Mouse (Mus musculus) midbrain, embryonic 11.5 days (tissue): ENCODE results near the gene Sbf2. TPM values are rescaled to one million over a fixed set of nuclear protein-coding genes. Genes with fewer than 3 reads are reported as not detected.

Experiments
- ATAC-seq: fragments of 200-750 bp; cut with Nextera tagmentation; 2 replicates; pipeline ENCODE4 v1.8.0; 2017; ENCODE audit warnings: moderate TSS enrichment, moderate library complexity; ENCODE audit not compliant: low FRiP score
- DNase-seq: peaks from one replicate; pipeline ENCODE4 v3.0.0; 2015; ENCODE audit warnings: low spot score; ENCODE audit errors: missing footprints
- H3K27ac ChIP-seq: fragments of 300-500 bp; sonication (generic); 2 replicates; pipeline ENCODE4 v1.5.1; 2014; ENCODE audit warnings: low read depth, low read length
- H3K27me3 ChIP-seq: fragments of 300-500 bp; sonication (generic); 2 replicates; pipeline ENCODE4 v1.6.1; 2014; ENCODE audit warnings: mild to moderate bottlenecking, low read length, moderate library complexity, mixed read lengths; ENCODE audit not compliant: control insufficient read depth, insufficient read depth
- H3K36me3 ChIP-seq: fragments of 300-500 bp; sonication (generic); 2 replicates; pipeline ENCODE4 v1.6.1; 2014; ENCODE audit warnings: mild to moderate bottlenecking, low read length, moderate library complexity, mixed read lengths; ENCODE audit not compliant: control insufficient read depth, insufficient read depth
- H3K4me1 ChIP-seq: fragments of 300-500 bp; sonication (generic); 2 replicates; pipeline ENCODE4 v1.6.1; 2014; ENCODE audit warnings: low read length; ENCODE audit not compliant: control insufficient read depth, insufficient read depth
- H3K4me2 ChIP-seq: fragments of 300-500 bp; sonication (generic); 2 replicates; pipeline ENCODE4 v1.6.1; 2014; ENCODE audit warnings: mild to moderate bottlenecking, moderate library complexity
- H3K4me3 ChIP-seq: fragments of 300-500 bp; sonication (generic); 2 replicates; pipeline ENCODE4 v1.5.1; 2014; ENCODE audit warnings: low read depth, low read length
- H3K9ac ChIP-seq: fragments of 300-500 bp; sonication (generic); 2 replicates; pipeline ENCODE4 v1.6.1; 2014; ENCODE audit warnings: low read length
- H3K9me3 ChIP-seq: fragments of 300-500 bp; sonication (generic); 2 replicates; pipeline ENCODE4 v1.6.1; 2016; ENCODE audit warnings: low read length; ENCODE audit not compliant: control insufficient read depth
- WGBS: fragments of 180-500 bp; shearing (Covaris S2); extraction: QIAGEN DNeasy Blood & Tissue Kit; methylation state at CpG from one replicate; pipeline ENCODE4 v1.1.7; 2014; 5-methylcytosine and 5-hydroxymethylcytosine counted together
- polyA plus RNA-seq: library from polyadenylated mRNA; unstranded; fragments of >200 nt; fragmentation: Nextera tagmentation; extraction: Ambion mirVana; gene quantifications from 2 replicates; pipeline ENCODE4 v1.2.1, GENCODE M21; 2014

Gene Sbf2
- polyA plus RNA-seq, 1 experiment from 2014 or later: 34.6 TPM

- WGBS: 76% methylated on average over 3 of the region's 3 CpGs
- no peak for DNase-seq
- H3K4me2 ChIP-seq: no peak overlapping the region
- H3K9ac ChIP-seq: no peak overlapping the region
- H3K4me3 ChIP-seq: no peak overlapping the region
- H3K4me1 ChIP-seq: peaks cover 3% of the 10 kb centered on the region; the same call in 1 of the 2 replicates
- no peaks in the 10 kb centered on the region for H3K36me3 ChIP-seq
- no peak for ATAC-seq
- H3K27ac ChIP-seq: no peak overlapping the region
- H3K27me3 ChIP-seq: peaks cover 5% of the 10 kb centered on the region; the same call in 1 of the 2 replicates
- no peaks in the 10 kb centered on the region for H3K9me3 ChIP-seq
These were observed 21.2 kb upstream of the Sbf2 start for GRCm38 (mm10) chr7:110635929-110636328.

- Histone ChIP-seq H3K9me3 (no peaks in the 10 kb centered on the region), H3K27ac (no peak overlapping the region), H3K9ac (no peak overlapping the region), H3K4me2 (no peak overlapping the region), H3K36me3 (no peaks in the 10 kb centered on the region), H3K4me1 (peaks cover 35% of the 10 kb centered on the region), H3K4me3 (no peak overlapping the region), H3K27me3 (peaks cover 45% of the 10 kb centered on the region)
- DNase-seq (no peak), ATAC-seq (no peak)
- WGBS: 79% methylated on average over 16 of the region's 16 CpGs
These were observed 16.6 kb upstream of the Sbf2 start for GRCm38 (mm10) chr7:110631136-110631888.

GRCm38 (mm10) chr7:110629892-110630666 is 15.4 kb upstream of the Sbf2 start:
- peak overlapping the region; percentile 27 for H3K4me3 ChIP-seq
- under 1% methylated on average over 36 of the region's 36 CpGs for WGBS
- peak overlapping the region; percentile 53; the same call in 1 of the 2 replicates for H3K9ac ChIP-seq
- H3K9me3 ChIP-seq: no peaks in the 10 kb centered on the region
- DNase-seq (peak; percentile 99), ATAC-seq (peak; percentile 88)
- no peaks in the 10 kb centered on the region for H3K36me3 ChIP-seq
- H3K4me1 ChIP-seq: peaks cover 38% of the 10 kb centered on the region
- peak overlapping the region; percentile 45 for H3K4me2 ChIP-seq
- no peak overlapping the region for H3K27ac ChIP-seq
- H3K27me3 ChIP-seq: peaks cover 57% of the 10 kb centered on the region

GRCm38 (mm10) chr7:110628611-110629354 is 14.1 kb upstream of the Sbf2 start:
- H3K4me1 ChIP-seq: peaks cover 38% of the 10 kb centered on the region
- no peak overlapping the region for H3K27ac ChIP-seq
- under 1% methylated on average over 33 of the region's 33 CpGs for WGBS

GRCm38 (mm10) chr7:110628273-110628600 is 13.5 kb upstream of the Sbf2 start:
- WGBS: 2% methylated on average over 11 of the region's 11 CpGs
- no peaks in the 10 kb centered on the region for H3K9me3 ChIP-seq

More at GRCm38 (mm10) chr7:110628611-110629354, 14.1 kb upstream of the Sbf2 start:
- DNase-seq (no peak), ATAC-seq (no peak)
- no peaks in the 10 kb centered on the region for H3K36me3 ChIP-seq
- peak overlapping the region; percentile 34 for H3K4me3 ChIP-seq
- H3K27me3 ChIP-seq: peaks cover 64% of the 10 kb centered on the region
- peak overlapping the region; percentile 56 for H3K9ac ChIP-seq
- peak overlapping the region; percentile 72 for H3K4me2 ChIP-seq
- H3K9me3 ChIP-seq: no peaks in the 10 kb centered on the region

GRCm38 (mm10) chr7:110627486-110628272 is 13.0 kb upstream of the Sbf2 start, which contains the start of gene Adm:
Gene Adm, plus strand, starts transcription at chr7:110627661.
- H3K9me3 ChIP-seq: no peaks in the 10 kb centered on the region
- peak within 1 kb of the TSS; percentile 56; the same call in 1 of the 2 replicates for H3K9ac ChIP-seq
- peak within 1 kb of the TSS; percentile 34 for H3K4me3 ChIP-seq
- WGBS: 1% methylated on average over 30 of the region's 30 CpGs
- H3K4me1 ChIP-seq: peaks cover 38% of the 10 kb centered on the region
- no peaks in the 10 kb centered on the region for H3K36me3 ChIP-seq
- H3K27ac ChIP-seq: no peak within 1 kb of the TSS
- ATAC-seq (peak; percentile 42; the same call in 1 of the 2 replicates), DNase-seq (peak; percentile 96)
- H3K27me3 ChIP-seq: peaks cover 64% of the 10 kb centered on the region
- peak within 1 kb of the TSS; percentile 72 for H3K4me2 ChIP-seq

More at GRCm38 (mm10) chr7:110628273-110628600, 13.5 kb upstream of the Sbf2 start:
- Histone ChIP-seq H3K4me3 (peak overlapping the region; percentile 34), H3K36me3 (no peaks in the 10 kb centered on the region), H3K9ac (0 out of 2 replicates have a peak overlapping the region, but pooled peaks have one; percentile 13), H3K4me1 (peaks cover 38% of the 10 kb centered on the region), H3K27ac (no peak overlapping the region), H3K27me3 (peaks cover 64% of the 10 kb centered on the region), H3K4me2 (peak overlapping the region; percentile 72)
- DNase-seq (peak; percentile 97), ATAC-seq (no peak)

- Histone ChIP-seq H3K36me3 (no peaks in the 10 kb centered on the region), H3K9me3 (no peaks in the 10 kb centered on the region), H3K27ac (no peak overlapping the region), H3K4me1 (peaks cover 38% of the 10 kb centered on the region), H3K4me3 (peak overlapping the region; percentile 34; the same call in 1 of the 2 replicates), H3K27me3 (peaks cover 64% of the 10 kb centered on the region), H3K9ac (no peak overlapping the region), H3K4me2 (peak overlapping the region; percentile 72)
- DNase-seq: no peak
- ATAC-seq: no peak
- WGBS: under 1% methylated on average over 12 of the region's 12 CpGs
These were observed 12.4 kb upstream of the Sbf2 start for GRCm38 (mm10) chr7:110627099-110627482.
